Mouse (Mus musculus) heart, embryonic 11.5 days (tissue): Measurements from ENCODE around the gene R3hdm2. TPM values are rescaled to one million over a fixed set of nuclear protein-coding genes. Genes with fewer than 3 reads are reported as not detected.
A peak's percentile ranks its signal among the peaks of the same experiment; 100 is the strongest.

Experiments used
- ATAC-seq: fragments of 200-750 bp; cut with Nextera tagmentation; replicated peaks from 2 replicates; pipeline ENCODE4 v1.8.0; 2017; ENCODE audit warnings: moderate library complexity; ENCODE audit not compliant: insufficient number of reproducible peaks, low FRiP score, low TSS enrichment
- H3K27ac ChIP-seq: fragments of 300-500 bp; sonication (generic); 2 replicates; pipeline ENCODE4 v1.5.1; 2014; ENCODE audit warnings: mild to moderate bottlenecking, low read depth, low read length
- H3K27me3 ChIP-seq: fragments of 300-500 bp; sonication (generic); 2 replicates; pipeline ENCODE4 v1.6.1; 2014; ENCODE audit warnings: mild to moderate bottlenecking, low read length, mixed read lengths; ENCODE audit not compliant: control insufficient read depth, insufficient read depth
- H3K36me3 ChIP-seq: fragments of 300-500 bp; sonication (generic); 2 replicates; pipeline ENCODE4 v1.6.1; 2014; ENCODE audit warnings: mild to moderate bottlenecking, low read length, moderate library complexity, mixed read lengths; ENCODE audit not compliant: control insufficient read depth, insufficient read depth
- H3K4me1 ChIP-seq: fragments of 300-500 bp; sonication (generic); 2 replicates; pipeline ENCODE4 v1.6.1; 2014; ENCODE audit warnings: low read length; ENCODE audit not compliant: control insufficient read depth, insufficient read depth
- H3K4me2 ChIP-seq: fragments of 300-500 bp; sonication (generic); 2 replicates; pipeline ENCODE4 v1.6.1; 2014; ENCODE audit warnings: mild to moderate bottlenecking, moderate library complexity
- H3K4me3 ChIP-seq: fragments of 300-500 bp; sonication (generic); 2 replicates; pipeline ENCODE4 v1.5.1; 2014; ENCODE audit warnings: low read depth, low read length
- H3K9ac ChIP-seq: fragments of 300-500 bp; sonication (generic); 2 replicates; pipeline ENCODE4 v1.6.1; 2014; ENCODE audit warnings: mild to moderate bottlenecking, low read depth, low read length, moderate library complexity
- H3K9me3 ChIP-seq: fragments of 300-500 bp; sonication (generic); replicated peaks from 2 replicates; pipeline ENCODE4 v1.6.1; 2016; ENCODE audit warnings: low read length; ENCODE audit not compliant: control insufficient read depth
- WGBS: fragments of 180-500 bp; shearing (Covaris S2); extraction: QIAGEN DNeasy Blood & Tissue Kit; methylation state at CpG from one replicate; pipeline ENCODE4 v1.1.7; 2014; ENCODE audit not compliant: insufficient replicate concordance; 5-methylcytosine and 5-hydroxymethylcytosine counted together
- polyA plus RNA-seq: library from polyadenylated mRNA; unstranded; fragments of >200 nt; fragmentation: Nextera tagmentation; extraction: Ambion mirVana; gene quantifications from 2 replicates; pipeline ENCODE4 v1.2.1, GENCODE M21; 2014

The R3hdm2 gene
- polyA plus RNA-seq, 1 experiment from 2014 or later, result 30.3 TPM

- ATAC-seq, result no peak
- H3K4me1 ChIP-seq, result no peaks in the 10 kb centered on the region
- H3K4me3 ChIP-seq, result no peak overlapping the region
- H3K9me3 ChIP-seq, result no peaks in the 10 kb centered on the region
- no peak overlapping the region for H3K27ac ChIP-seq
- peak overlapping the region; percentile 59; the same call in 1 of the 2 replicates for H3K9ac ChIP-seq
- no peaks in the 10 kb centered on the region for H3K36me3 ChIP-seq
- 75% methylated on average over 8 of the region's 8 CpGs for WGBS
- peak overlapping the region; percentile 65 for H3K4me2 ChIP-seq
- peaks cover 11% of the 10 kb centered on the region for H3K27me3 ChIP-seq
Measured at GRCm38 (mm10) chr10:127351285-127351595, 28.9 kb upstream of the R3hdm2 start.

GRCm38 (mm10) chr10:127351719-127352118 lies 28.4 kb upstream of the R3hdm2 start:
- Histone ChIP-seq H3K9ac (no peak overlapping the region), H3K4me3 (no peak overlapping the region), H3K27ac (no peak overlapping the region), H3K4me1 (no peaks in the 10 kb centered on the region), H3K4me2 (no peak overlapping the region), H3K27me3 (peaks cover 11% of the 10 kb centered on the region), H3K36me3 (no peaks in the 10 kb centered on the region), H3K9me3 (no peaks in the 10 kb centered on the region)
- 45% methylated on average over 8 of the region's 8 CpGs for WGBS
- no peak for ATAC-seq

- no peaks in the 10 kb centered on the region for H3K9me3 ChIP-seq
- no peak overlapping the region for H3K9ac ChIP-seq
- peaks cover 11% of the 10 kb centered on the region for H3K27me3 ChIP-seq
- H3K36me3 ChIP-seq, result no peaks in the 10 kb centered on the region
- H3K4me3 ChIP-seq, result no peak overlapping the region
- ATAC-seq, result no peak
- no peaks in the 10 kb centered on the region for H3K4me1 ChIP-seq
- no peak overlapping the region for H3K27ac ChIP-seq
- no peak overlapping the region for H3K4me2 ChIP-seq
- 77% methylated on average over 9 of the region's 9 CpGs for WGBS
Measured at GRCm38 (mm10) chr10:127352187-127352586, 27.9 kb upstream of the R3hdm2 start.

DNA sequence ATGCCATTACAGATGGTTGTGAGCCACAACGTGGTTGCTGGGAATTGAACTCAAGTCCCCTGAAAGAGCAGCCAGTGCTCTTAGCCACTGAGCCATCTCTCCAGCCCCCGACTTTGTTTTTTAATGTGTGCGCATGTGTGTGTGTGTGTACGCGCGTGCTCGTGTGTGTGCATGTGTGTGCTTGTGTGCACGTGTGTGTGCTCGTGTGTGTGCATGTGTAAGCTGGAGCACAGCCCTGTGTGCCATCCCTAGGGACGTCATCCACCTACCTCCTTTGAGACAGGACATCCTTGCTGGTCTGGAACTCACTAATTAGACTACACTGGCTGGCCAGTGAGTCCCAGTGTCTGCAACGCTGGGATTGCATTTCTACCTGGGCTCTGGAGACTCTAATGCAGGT lies 27.4 kb upstream of the R3hdm2 start:
- Histone ChIP-seq H3K27ac (no peak overlapping the region), H3K9ac (no peak overlapping the region), H3K36me3 (no peaks in the 10 kb centered on the region), H3K9me3 (no peaks in the 10 kb centered on the region), H3K4me3 (no peak overlapping the region), H3K4me2 (no peak overlapping the region), H3K27me3 (peaks cover 11% of the 10 kb centered on the region), H3K4me1 (no peaks in the 10 kb centered on the region)
- no peak for ATAC-seq
- 81% methylated on average over 11 of the region's 11 CpGs for WGBS

GRCm38 (mm10) chr10:127353909-127354895 lies 25.9 kb upstream of the R3hdm2 start, which contains the start of gene Inhbe:
Inhbe (minus strand) TSS chr10:127354411.
- no peak for ATAC-seq
- H3K4me2 ChIP-seq, result no peak within 1 kb of the TSS
- WGBS, result 78% methylated on average over 18 of the region's 18 CpGs

GRCm38 (mm10) chr10:127355336-127355735 lies 24.8 kb upstream of the R3hdm2 start:
- H3K4me1 ChIP-seq, result no peaks in the 10 kb centered on the region
- WGBS, result 77% methylated on average over 10 of the region's 10 CpGs
- H3K36me3 ChIP-seq, result no peaks in the 10 kb centered on the region
- no peak overlapping the region for H3K9ac ChIP-seq
- no peak overlapping the region for H3K4me3 ChIP-seq
- no peaks in the 10 kb centered on the region for H3K9me3 ChIP-seq
- H3K27ac ChIP-seq, result no peak overlapping the region
- ATAC-seq, result no peak
- H3K27me3 ChIP-seq, result peaks cover 8% of the 10 kb centered on the region; the same call in 1 of the 2 replicates
- no peak overlapping the region for H3K4me2 ChIP-seq

More at GRCm38 (mm10) chr10:127353909-127354895, 25.9 kb upstream of the R3hdm2 start, which contains the start of gene Inhbe:
- no peaks in the 10 kb centered on the region for H3K36me3 ChIP-seq
- H3K27me3 ChIP-seq, result peaks cover 11% of the 10 kb centered on the region
- no peaks in the 10 kb centered on the region for H3K4me1 ChIP-seq
- H3K9me3 ChIP-seq, result no peaks in the 10 kb centered on the region
- H3K9ac ChIP-seq, result no peak within 1 kb of the TSS
- no peak within 1 kb of the TSS for H3K27ac ChIP-seq
- H3K4me3 ChIP-seq, result no peak within 1 kb of the TSS

- Histone ChIP-seq H3K36me3 (no peaks in the 10 kb centered on the region), H3K4me1 (no peaks in the 10 kb centered on the region), H3K27ac (no peak overlapping the region), H3K9ac (no peak overlapping the region), H3K9me3 (no peaks in the 10 kb centered on the region), H3K4me3 (no peak overlapping the region), H3K4me2 (no peak overlapping the region), H3K27me3 (no peaks in the 10 kb centered on the region)
- ATAC-seq, result no peak
- 77% methylated on average over 3 of the region's 3 CpGs for WGBS
Measured at GRCm38 (mm10) chr10:127360714-127361113, 19.4 kb upstream of the R3hdm2 start.

- no peak for ATAC-seq
- no peak overlapping the region for H3K4me3 ChIP-seq
- H3K27ac ChIP-seq, result no peak overlapping the region
- no peak overlapping the region for H3K4me2 ChIP-seq
- no peaks in the 10 kb centered on the region for H3K27me3 ChIP-seq
- no peak overlapping the region for H3K9ac ChIP-seq
- H3K9me3 ChIP-seq, result no peaks in the 10 kb centered on the region
- no peaks in the 10 kb centered on the region for H3K36me3 ChIP-seq
- no peaks in the 10 kb centered on the region for H3K4me1 ChIP-seq
- 68% methylated on average over 5 of the region's 5 CpGs for WGBS
Measured at GRCm38 (mm10) chr10:127367116-127367515, 13.0 kb upstream of the R3hdm2 start.
